Mouse (Mus musculus): ENCODE results near the gene Etfrf1. TPM values are rescaled to one million over a fixed set of nuclear protein-coding genes. Genes with fewer than 3 reads are reported as not detected.

Gene Etfrf1
- polyA plus RNA-seq, 1 experiment from 2014 or later = 26.5 TPM

GRCm38 (mm10) chr6:145235367-145235766 lies 24.4 kb downstream of the Etfrf1 start:
- no peak for ATAC-seq (ENCODE audit: borderline replicate concordance, extremely low read depth, low FRiP score, low TSS enrichment)
- Histone ChIP-seq H3K36me3 (peaks cover 26% of the 10 kb centered on the region), H3K27me3 (no peaks in the 10 kb centered on the region), H3K4me3 (no peak overlapping the region), H3K27ac (no peak overlapping the region), H3K4me1 (no peaks in the 10 kb centered on the region), H3K9ac (no peak overlapping the region), H3K9me3 (no peaks in the 10 kb centered on the region), H3K4me2 (no peak overlapping the region)
- 84% methylated on average over 6 of the region's 6 CpGs for WGBS

GRCm38 (mm10) chr6:145237148-145237547 lies 26.2 kb downstream of the Etfrf1 start:
- no peak for ATAC-seq (ENCODE audit: borderline replicate concordance, extremely low read depth, low FRiP score, low TSS enrichment)
- WGBS = 68% methylated on average over 4 of the region's 4 CpGs
- H3K27ac ChIP-seq = no peak overlapping the region
- no peak overlapping the region for H3K4me3 ChIP-seq
- no peak overlapping the region for H3K4me2 ChIP-seq
- no peaks in the 10 kb centered on the region for H3K27me3 ChIP-seq
- no peaks in the 10 kb centered on the region for H3K9me3 ChIP-seq
- H3K9ac ChIP-seq = no peak overlapping the region
- H3K36me3 ChIP-seq = peaks cover 30% of the 10 kb centered on the region
- H3K4me1 ChIP-seq = no peaks in the 10 kb centered on the region

- no peak for ATAC-seq (ENCODE audit: borderline replicate concordance, extremely low read depth, low FRiP score, low TSS enrichment)
- Histone ChIP-seq H3K27me3 (no peaks in the 10 kb centered on the region), H3K36me3 (peaks cover 45% of the 10 kb centered on the region), H3K4me3 (no peak overlapping the region), H3K4me1 (no peaks in the 10 kb centered on the region), H3K27ac (no peak overlapping the region), H3K9ac (no peak overlapping the region), H3K4me2 (no peak overlapping the region), H3K9me3 (no peaks in the 10 kb centered on the region)
- WGBS = 78% methylated on average over 6 of the region's 6 CpGs
Measured at GRCm38 (mm10) chr6:145240285-145240684, 29.4 kb downstream of the Etfrf1 start.

GRCm38 (mm10) chr6:145242521-145242920 lies 31.6 kb downstream of the Etfrf1 start:
- no peak overlapping the region for H3K4me3 ChIP-seq
- no peaks in the 10 kb centered on the region for H3K27me3 ChIP-seq
- no peaks in the 10 kb centered on the region for H3K9me3 ChIP-seq
- H3K36me3 ChIP-seq = peaks cover 51% of the 10 kb centered on the region
- WGBS = 28% methylated on average over 1 of the region's 1 CpGs
- no peak for ATAC-seq (ENCODE audit: borderline replicate concordance, extremely low read depth, low FRiP score, low TSS enrichment)
- no peaks in the 10 kb centered on the region for H3K4me1 ChIP-seq
- no peak overlapping the region for H3K9ac ChIP-seq
- H3K4me2 ChIP-seq = no peak overlapping the region
- no peak overlapping the region for H3K27ac ChIP-seq

- H3K4me1 ChIP-seq = peaks cover 17% of the 10 kb centered on the region; the same call in 1 of the 2 replicates
- H3K27me3 ChIP-seq = no peaks in the 10 kb centered on the region
- no peak overlapping the region for H3K9ac ChIP-seq
- H3K9me3 ChIP-seq = no peaks in the 10 kb centered on the region
- ATAC-seq (ENCODE audit: borderline replicate concordance, extremely low read depth, low FRiP score, low TSS enrichment) = no peak
- no peak overlapping the region for H3K4me2 ChIP-seq
- H3K27ac ChIP-seq = no peak overlapping the region
- peaks cover 25% of the 10 kb centered on the region for H3K36me3 ChIP-seq
- H3K4me3 ChIP-seq = no peak overlapping the region
- 80% methylated on average over 5 of the region's 5 CpGs for WGBS
Measured at GRCm38 (mm10) chr6:145246841-145247240, 35.9 kb downstream of the Etfrf1 start.

GRCm38 (mm10) chr6:145247886-145248285 lies 37.0 kb downstream of the Etfrf1 start:
- H3K9ac ChIP-seq = peak overlapping the region; percentile 29; the same call in 1 of the 2 replicates
- no peak for ATAC-seq (ENCODE audit: borderline replicate concordance, extremely low read depth, low FRiP score, low TSS enrichment)
- H3K27me3 ChIP-seq = no peaks in the 10 kb centered on the region

GRCm38 (mm10) chr6:145249291-145250184 lies 38.6 kb downstream of the Etfrf1 start:
- peak overlapping the region; percentile 88 for H3K27ac ChIP-seq
- WGBS = 3% methylated on average over 89 of the region's 124 CpGs

More at GRCm38 (mm10) chr6:145247886-145248285, 37.0 kb downstream of the Etfrf1 start:
- H3K9me3 ChIP-seq = no peaks in the 10 kb centered on the region
- 69% methylated on average over 3 of the region's 3 CpGs for WGBS
- H3K4me2 ChIP-seq = peak overlapping the region; percentile 78; the same call in 1 of the 2 replicates
- peaks cover 17% of the 10 kb centered on the region; the same call in 1 of the 2 replicates for H3K4me1 ChIP-seq
- H3K4me3 ChIP-seq = peak overlapping the region; percentile 11; the same call in 1 of the 2 replicates
- H3K27ac ChIP-seq = no peak overlapping the region
- peaks cover 25% of the 10 kb centered on the region for H3K36me3 ChIP-seq

GRCm38 (mm10) chr6:145250185-145250791 lies 39.4 kb downstream of the Etfrf1 start, which contains the start of gene Kras:
Gene Kras (minus strand): TSS chr6:145250239.
- under 1% methylated on average over 62 of the region's 83 CpGs for WGBS
- H3K4me3 ChIP-seq = peak within 1 kb of the TSS; percentile 93
- H3K9me3 ChIP-seq = no peaks in the 10 kb centered on the region
- peaks cover 10% of the 10 kb centered on the region; the same call in 1 of the 2 replicates for H3K36me3 ChIP-seq
- peak within 1 kb of the TSS; percentile 78 for H3K4me2 ChIP-seq
- H3K27ac ChIP-seq = peak within 1 kb of the TSS; percentile 88
- no peaks in the 10 kb centered on the region for H3K27me3 ChIP-seq
- H3K4me1 ChIP-seq = peaks cover 17% of the 10 kb centered on the region; the same call in 1 of the 2 replicates
- peak; percentile 96 for ATAC-seq (ENCODE audit: borderline replicate concordance, extremely low read depth, low FRiP score, low TSS enrichment)
- H3K9ac ChIP-seq = peak within 1 kb of the TSS; percentile 94

More at GRCm38 (mm10) chr6:145249291-145250184, 38.6 kb downstream of the Etfrf1 start:
- Histone ChIP-seq H3K9me3 (no peaks in the 10 kb centered on the region), H3K4me3 (peak overlapping the region; percentile 93), H3K9ac (peak overlapping the region; percentile 94), H3K27me3 (no peaks in the 10 kb centered on the region), H3K4me1 (peaks cover 17% of the 10 kb centered on the region; the same call in 1 of the 2 replicates), H3K4me2 (peak overlapping the region; percentile 78), H3K36me3 (peaks cover 14% of the 10 kb centered on the region)
- ATAC-seq (ENCODE audit: borderline replicate concordance, extremely low read depth, low FRiP score, low TSS enrichment) = peak; percentile 66

- peak overlapping the region; percentile 94 for H3K9ac ChIP-seq
Measured at GRCm38 (mm10) chr6:145250820-145251219, 39.9 kb downstream of the Etfrf1 start.

GRCm38 (mm10) chr6:145255952-145256700 lies 45.2 kb downstream of the Etfrf1 start:
- ATAC-seq (ENCODE audit: borderline replicate concordance, extremely low read depth, low FRiP score, low TSS enrichment) = peak; percentile 53; the same call in 1 of the 2 replicates
- Histone ChIP-seq H3K4me3 (no peak overlapping the region), H3K27ac (peak overlapping the region; percentile 74), H3K36me3 (no peaks in the 10 kb centered on the region), H3K9ac (no peak overlapping the region), H3K4me1 (peaks cover 14% of the 10 kb centered on the region), H3K9me3 (no peaks in the 10 kb centered on the region), H3K27me3 (no peaks in the 10 kb centered on the region), H3K4me2 (no peak overlapping the region)
- 55% methylated on average over 13 of the region's 13 CpGs for WGBS

More at GRCm38 (mm10) chr6:145250820-145251219, 39.9 kb downstream of the Etfrf1 start:
- peak overlapping the region; percentile 78 for H3K4me2 ChIP-seq
- peaks cover 21% of the 10 kb centered on the region for H3K4me1 ChIP-seq
- peak overlapping the region; percentile 88 for H3K27ac ChIP-seq
- no peaks in the 10 kb centered on the region for H3K9me3 ChIP-seq
- 7% methylated on average over 16 of the region's 16 CpGs for WGBS
- H3K4me3 ChIP-seq = peak overlapping the region; percentile 93
- ATAC-seq (ENCODE audit: borderline replicate concordance, extremely low read depth, low FRiP score, low TSS enrichment) = no peak
- peaks cover 6% of the 10 kb centered on the region; the same call in 1 of the 2 replicates for H3K36me3 ChIP-seq
- no peaks in the 10 kb centered on the region for H3K27me3 ChIP-seq

- Histone ChIP-seq H3K27ac (peak overlapping the region; percentile 74), H3K36me3 (no peaks in the 10 kb centered on the region), H3K9me3 (no peaks in the 10 kb centered on the region), H3K4me3 (no peak overlapping the region), H3K4me2 (no peak overlapping the region), H3K4me1 (peaks cover 12% of the 10 kb centered on the region), H3K27me3 (no peaks in the 10 kb centered on the region), H3K9ac (no peak overlapping the region)
- ATAC-seq (ENCODE audit: borderline replicate concordance, extremely low read depth, low FRiP score, low TSS enrichment) = no peak
- 8% methylated on average over 2 of the region's 2 CpGs for WGBS
Measured at GRCm38 (mm10) chr6:145256701-145257073, 45.8 kb downstream of the Etfrf1 start.
